Mouse (Mus musculus): ENCODE results near the gene Il10rb.

DNA sequence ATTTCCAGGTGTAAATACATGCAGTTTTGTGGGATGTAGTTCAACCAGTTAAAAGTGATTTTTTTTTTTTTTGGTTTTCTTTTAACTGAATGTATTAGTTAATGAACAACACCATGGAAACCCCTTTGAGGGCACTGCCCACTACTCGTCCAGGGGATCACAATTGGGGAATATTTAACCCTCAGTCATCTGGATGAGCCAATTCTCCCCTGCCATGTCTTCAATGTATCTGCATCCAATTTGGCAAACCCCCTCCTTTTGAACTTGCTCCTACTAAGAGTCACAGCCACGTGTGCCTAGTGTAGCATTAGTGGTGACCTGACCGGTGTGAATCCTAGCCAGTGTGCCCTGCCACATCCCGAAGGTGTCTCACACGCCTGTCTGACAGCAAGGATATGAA is 12.6 kb downstream of the Il10rb start:
- TF ChIP-seq CTCF (IDR thresholded peaks at IDR 0.05; ENCODE audit: control insufficient read depth, insufficient read depth, low read length) (no peak), POLR2A (IDR thresholded peaks at IDR 0.05; ENCODE audit: borderline replicate concordance, control insufficient read depth, low read depth, low read length) (no peak)
